Comparison of ENCODE assay signal across 8 mouse cellular contexts in the genomic region with DNA sequence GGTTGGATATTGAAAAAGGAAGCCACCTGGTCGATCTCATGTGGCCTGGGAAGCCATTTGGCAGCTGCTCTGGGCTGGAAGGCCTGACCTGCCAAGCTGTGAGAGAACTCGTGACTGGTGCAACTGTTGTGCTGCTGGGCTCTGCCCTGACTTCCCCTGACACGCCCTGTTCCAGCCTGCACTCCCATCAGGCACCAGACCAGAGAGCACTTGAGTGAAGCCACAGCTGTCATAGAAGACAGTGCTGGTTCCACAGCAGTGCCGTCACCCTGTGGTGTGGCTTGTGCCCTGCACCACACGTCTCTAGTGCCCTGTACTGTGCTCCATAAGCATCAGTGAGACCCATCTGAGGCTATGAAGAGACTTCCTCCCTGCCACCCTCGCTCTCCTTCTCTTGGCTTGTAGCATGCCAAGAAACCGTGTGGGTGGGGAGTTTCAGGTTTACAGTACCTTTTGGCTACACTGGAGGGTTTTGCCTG.
A peak's percentile ranks its signal among the peaks of the same experiment; 100 is the strongest.
DNase-seq lines count a peak whose midpoint lies in the region; ATAC-seq and TF ChIP-seq lines count a peak whose summit lies in the region.

No protein-coding gene starts in this region.

- H3K27me3 ChIP-seq in hindbrain, postnatal 0 days (ENCODE audit: insufficient read depth, low read length), result no peaks in the 10 kb centered on the region

- H3K9me3 ChIP-seq in hindbrain, postnatal 0 days (ENCODE audit: low read length), result no peaks in the 10 kb centered on the region

- no peaks in the 10 kb centered on the region for H3K36me3 ChIP-seq in hindbrain, postnatal 0 days (ENCODE audit: insufficient read depth, low read length)

- H3K4me3 ChIP-seq in layer of hippocampus, adult 2 months, result no peak overlapping the region
- no peak overlapping the region for H3K4me3 ChIP-seq in hindbrain, postnatal 0 days (ENCODE audit: low read length)

- TF ChIP-seq CTCF in layer of hippocampus, adult 2 months (conservative IDR thresholded peaks at IDR 0.05), result 0 out of 2 replicates have a peak, but pooled peaks have one; percentile 12
- no peak for TF ChIP-seq CTCF in hindbrain, postnatal 0 days (IDR thresholded peaks at IDR 0.05; ENCODE audit: low read depth)

- H3K4me2 ChIP-seq in hindbrain, postnatal 0 days (ENCODE audit: low read depth, low read length), result no peak overlapping the region

- peak overlapping the region; percentile 57 for H3K27ac ChIP-seq in layer of hippocampus, adult 2 months
- no peak overlapping the region for H3K27ac ChIP-seq in hindbrain, postnatal 0 days

- DNase-seq in layer of hippocampus, adult 2 months (ENCODE audit: low spot score in 2 of 2), result no peak
- DNase-seq in layer of hippocampus, adult 8-10 months (ENCODE audit: low spot score in 2 of 2), result no peak
- peak; percentile 37 for DNase-seq in T-cell, adult 2 months (ENCODE audit: low spot score)
- DNase-seq in gastrocnemius, adult 8-10 months (ENCODE audit: low spot score in 2 of 2), result peak; percentile 61 to 73
- DNase-seq in kidney, postnatal 36 days, result peak; percentile 64 to 70
- no peak for DNase-seq in hindbrain, postnatal 0 days (ENCODE audit: low spot score)
- no peak for DNase-seq in urinary bladder, postnatal 4 days (ENCODE audit: low spot score in 2 of 2)

- 64% methylated on average over 7 of the region's 7 CpGs for WGBS in hindbrain, postnatal 0 days

- H3K9ac ChIP-seq in hindbrain, postnatal 0 days (replicated peaks; ENCODE audit: low read length), result no peak overlapping the region

- peak; percentile 75 for ATAC-seq in monocyte, adult 5-6 weeks (replicated peaks; ENCODE audit: insufficient number of reproducible peaks, low FRiP score, low TSS enrichment, poor library complexity, severe bottlenecking)
- no peak for ATAC-seq in hindbrain, postnatal 0 days

- H3K4me1 ChIP-seq in hindbrain, postnatal 0 days (ENCODE audit: insufficient read depth, low read length), result peaks cover 4% of the 10 kb centered on the region; the same call in 1 of the 2 replicates

Comparison
In these comparisons a context has a peak if more than half of its experiments do, and no peak if none do; other contexts are left out.
1. DNase-seq: peak in T-cell, adult 2 months (single experiment), gastrocnemius, adult 8-10 months (2 of 2) and kidney, postnatal 36 days (2 of 2); none in layer of hippocampus, adult 2 months (0 of 2), layer of hippocampus, adult 8-10 months (0 of 2), hindbrain, postnatal 0 days (single experiment) and urinary bladder, postnatal 4 days (0 of 2).